Mouse (Mus musculus) liver, adult 2 months (tissue): ENCODE results near the gene Myo5c.

ENCODE experiments used
- CTCF ChIP-seq: fragments of 200-500 bp; IDR thresholded peaks from 2 replicates; pipeline ENCODE4 v1.5.1; 2011; ENCODE audit warnings: low read depth, low read length, control low read depth
- POLR2A ChIP-seq: fragments of 200-500 bp; IDR thresholded peaks from 2 replicates; pipeline ENCODE4 v1.6.1; 2011; ENCODE audit warnings: low read length, control low read depth; ENCODE audit not compliant: insufficient read depth; ENCODE audit errors: extremely low read depth

GRCm38 (mm10) chr9:75275051-75275450, 43.2 kb downstream of the Myo5c start:
- no peak for TF ChIP-seq CTCF
- TF ChIP-seq POLR2A = no peak
